Mouse (Mus musculus): ENCODE results near the gene Efhd1. TPM values are rescaled to one million over a fixed set of nuclear protein-coding genes. Genes with fewer than 3 reads are reported as not detected.

The Efhd1 gene
- total and polyA plus RNA-seq, 2 experiments from 2014 or later: 6.4 to 12.4 TPM

GRCm38 (mm10) chr1:87230606-87231005 lies 33.6 kb upstream of the Efhd1 start:
- 59% methylated on average over 5 of the region's 5 CpGs for WGBS
- DNase-seq (ENCODE audit: low spot score): no peak

GRCm38 (mm10) chr1:87232197-87232596 lies 32.0 kb upstream of the Efhd1 start:
- DNase-seq (ENCODE audit: low spot score) (no peak), ATAC-seq (no peak)
- Histone ChIP-seq H3K9ac (replicated peaks; ENCODE audit: low read length) (no peak overlapping the region), H3K27ac (no peak overlapping the region), H3K4me1 (ENCODE audit: insufficient read depth, low read length) (no peaks in the 10 kb centered on the region), H3K9me3 (ENCODE audit: low read length) (no peaks in the 10 kb centered on the region), H3K4me2 (ENCODE audit: low read depth, low read length) (no peak overlapping the region), H3K4me3 (ENCODE audit: low read length) (no peak overlapping the region), H3K36me3 (ENCODE audit: insufficient read depth, low read length) (peaks cover 72% of the 10 kb centered on the region), H3K27me3 (ENCODE audit: insufficient read depth, low read length) (no peaks in the 10 kb centered on the region)
- 59% methylated on average over 7 of the region's 7 CpGs for WGBS
- no peak for TF ChIP-seq CTCF (IDR thresholded peaks at IDR 0.05; ENCODE audit: low read depth)

More at GRCm38 (mm10) chr1:87230606-87231005, 33.6 kb upstream of the Efhd1 start:
- no peak for ATAC-seq
- no peaks in the 10 kb centered on the region for H3K27me3 ChIP-seq (ENCODE audit: insufficient read depth, low read length)
- H3K27ac ChIP-seq: no peak overlapping the region
- peaks cover 71% of the 10 kb centered on the region for H3K36me3 ChIP-seq (ENCODE audit: insufficient read depth, low read length)
- H3K9ac ChIP-seq (replicated peaks; ENCODE audit: low read length): no peak overlapping the region
- H3K4me2 ChIP-seq (ENCODE audit: low read depth, low read length): no peak overlapping the region
- H3K4me1 ChIP-seq (ENCODE audit: insufficient read depth, low read length): no peaks in the 10 kb centered on the region
- H3K9me3 ChIP-seq (ENCODE audit: low read length): no peaks in the 10 kb centered on the region
- no peak for TF ChIP-seq CTCF (IDR thresholded peaks at IDR 0.05; ENCODE audit: low read depth)
- H3K4me3 ChIP-seq (ENCODE audit: low read length): no peak overlapping the region

- no peak for ATAC-seq
These were observed 25.1 kb upstream of the Efhd1 start for GRCm38 (mm10) chr1:87239056-87239455.

DNA sequence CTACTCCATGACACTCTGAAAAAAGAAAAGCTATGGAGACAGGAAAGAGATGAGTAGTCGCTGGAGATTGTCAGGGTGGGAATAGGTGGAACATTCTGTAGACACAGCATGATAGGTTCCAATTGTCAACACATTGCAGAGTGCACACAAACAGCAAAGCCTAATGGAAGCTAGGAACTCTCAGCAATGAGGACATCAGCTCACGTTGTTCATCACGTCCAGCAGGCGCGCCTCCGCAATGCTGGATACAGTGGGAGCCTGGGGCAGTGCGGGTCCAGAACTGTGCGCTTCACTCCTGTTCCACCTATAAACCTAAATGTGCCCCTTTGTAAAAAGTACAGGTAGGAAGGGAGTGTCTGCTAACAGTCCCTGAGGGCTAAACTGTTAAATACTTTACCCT lies 21.1 kb upstream of the Efhd1 start:
- H3K9me3 ChIP-seq (ENCODE audit: low read length): no peaks in the 10 kb centered on the region
- H3K36me3 ChIP-seq (ENCODE audit: insufficient read depth, low read length): peaks cover 9% of the 10 kb centered on the region; the same call in 1 of the 2 replicates
- H3K4me3 ChIP-seq (ENCODE audit: low read length): no peak overlapping the region
- no peak for DNase-seq (ENCODE audit: low spot score)
- no peak for ATAC-seq
- WGBS: 94% methylated on average over 8 of the region's 8 CpGs
- no peak overlapping the region for H3K4me2 ChIP-seq (ENCODE audit: low read depth, low read length)
- no peaks in the 10 kb centered on the region for H3K27me3 ChIP-seq (ENCODE audit: insufficient read depth, low read length)
- TF ChIP-seq CTCF (IDR thresholded peaks at IDR 0.05; ENCODE audit: low read depth): no peak
- no peak overlapping the region for H3K27ac ChIP-seq
- H3K9ac ChIP-seq (replicated peaks; ENCODE audit: low read length): no peak overlapping the region
- H3K4me1 ChIP-seq (ENCODE audit: insufficient read depth, low read length): no peaks in the 10 kb centered on the region

More at GRCm38 (mm10) chr1:87239056-87239455, 25.1 kb upstream of the Efhd1 start:
- Histone ChIP-seq H3K9ac (replicated peaks; ENCODE audit: low read length) (no peak overlapping the region), H3K4me1 (ENCODE audit: insufficient read depth, low read length) (no peaks in the 10 kb centered on the region), H3K27me3 (ENCODE audit: insufficient read depth, low read length) (no peaks in the 10 kb centered on the region), H3K4me2 (ENCODE audit: low read depth, low read length) (no peak overlapping the region), H3K9me3 (ENCODE audit: low read length) (no peaks in the 10 kb centered on the region), H3K27ac (no peak overlapping the region), H3K36me3 (ENCODE audit: insufficient read depth, low read length) (peaks cover 42% of the 10 kb centered on the region; the same call in 1 of the 2 replicates), H3K4me3 (ENCODE audit: low read length) (no peak overlapping the region)
- TF ChIP-seq CTCF (IDR thresholded peaks at IDR 0.05; ENCODE audit: low read depth): no peak
- no peak for DNase-seq (ENCODE audit: low spot score)
- 80% methylated on average over 8 of the region's 8 CpGs for WGBS

GRCm38 (mm10) chr1:87245430-87245829 lies 18.7 kb upstream of the Efhd1 start:
- Histone ChIP-seq H3K27ac (no peak overlapping the region), H3K9me3 (ENCODE audit: low read length) (no peaks in the 10 kb centered on the region), H3K4me2 (ENCODE audit: low read depth, low read length) (no peak overlapping the region), H3K4me3 (ENCODE audit: low read length) (no peak overlapping the region), H3K9ac (replicated peaks; ENCODE audit: low read length) (no peak overlapping the region), H3K36me3 (ENCODE audit: insufficient read depth, low read length) (no peaks in the 10 kb centered on the region), H3K27me3 (ENCODE audit: insufficient read depth, low read length) (no peaks in the 10 kb centered on the region), H3K4me1 (ENCODE audit: insufficient read depth, low read length) (no peaks in the 10 kb centered on the region)
- ATAC-seq: no peak
- TF ChIP-seq CTCF (IDR thresholded peaks at IDR 0.05; ENCODE audit: low read depth): no peak
- WGBS: 62% methylated on average over 1 of the region's 1 CpGs
- no peak for DNase-seq (ENCODE audit: low spot score)

GRCm38 (mm10) chr1:87245929-87246815 lies 18.0 kb upstream of the Efhd1 start:
- DNase-seq (ENCODE audit: low spot score) (peak; percentile 87), ATAC-seq (peak; percentile 91)
- H3K4me3 ChIP-seq (ENCODE audit: low read length): no peak overlapping the region
- H3K36me3 ChIP-seq (ENCODE audit: insufficient read depth, low read length): no peaks in the 10 kb centered on the region
- no peaks in the 10 kb centered on the region for H3K9me3 ChIP-seq (ENCODE audit: low read length)
- 27% methylated on average over 22 of the region's 22 CpGs for WGBS
- no peaks in the 10 kb centered on the region for H3K27me3 ChIP-seq (ENCODE audit: insufficient read depth, low read length)
- H3K4me2 ChIP-seq (ENCODE audit: low read depth, low read length): peak overlapping the region; percentile 37; the same call in 1 of the 2 replicates
- H3K27ac ChIP-seq: no peak overlapping the region
- H3K9ac ChIP-seq (replicated peaks; ENCODE audit: low read length): no peak overlapping the region
- H3K4me1 ChIP-seq (ENCODE audit: insufficient read depth, low read length): no peaks in the 10 kb centered on the region
- peak; percentile 94 for TF ChIP-seq CTCF (IDR thresholded peaks at IDR 0.05; ENCODE audit: low read depth)

Measured in hindbrain, postnatal 0 days (tissue).